Mouse (Mus musculus): ENCODE data around the gene Sys1.

Gene Sys1

DNA sequence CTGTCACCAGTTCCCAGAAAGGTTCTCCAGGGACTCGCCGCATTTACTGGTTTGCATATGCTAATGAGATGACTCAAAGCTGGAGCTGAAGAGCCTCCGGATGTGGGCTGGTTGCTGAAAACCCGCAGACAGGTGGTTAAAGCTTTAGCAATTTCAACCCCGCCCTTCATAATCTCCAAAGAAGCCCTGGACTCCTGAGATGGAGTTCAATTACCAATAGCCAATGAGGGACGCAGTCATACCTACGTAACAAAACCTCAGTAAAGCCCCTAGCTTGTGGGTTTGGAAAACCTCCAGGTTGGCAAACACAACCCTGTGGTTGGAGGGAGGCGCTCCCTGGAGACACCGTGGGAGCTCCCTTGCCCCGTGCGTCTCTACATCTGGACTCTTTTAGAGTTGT is 65.1 kb downstream of the Sys1 start:
- in situ Hi-C loops (cut with MboI; ENCODE audit: unreplicated experiment in 2 of 2) = no loop called here

DNA sequence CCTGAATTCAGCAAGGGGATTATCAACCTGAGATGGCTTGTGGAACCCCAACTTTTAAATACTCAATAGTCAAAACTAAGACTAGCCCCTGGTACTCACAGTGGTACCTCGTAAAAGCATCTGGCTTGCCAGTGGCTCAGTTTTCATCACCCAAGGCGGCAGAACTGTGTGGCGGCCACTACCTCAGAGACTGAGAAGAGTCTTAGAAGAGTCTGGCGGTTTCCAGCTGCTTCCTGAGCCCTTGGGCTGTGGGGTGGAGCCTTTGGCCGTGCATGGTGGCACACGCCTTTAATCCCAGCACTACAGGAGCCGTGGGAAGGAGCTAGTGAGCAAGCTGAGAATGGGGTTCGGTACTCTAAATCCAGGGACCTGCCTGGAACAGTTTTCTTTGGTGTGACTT is 65.5 kb downstream of the Sys1 start:
- in situ Hi-C loops (cut with MboI; ENCODE audit: unreplicated experiment in 2 of 2) = no loop called here

GRCm38 (mm10) chr2:164523301-164523773 is 66.6 kb downstream of the Sys1 start:
- in situ Hi-C loops (cut with MboI; ENCODE audit: unreplicated experiment in 2 of 2) = no loop called here

- in situ Hi-C loops (cut with MboI; ENCODE audit: unreplicated experiment in 2 of 2) = no loop called here
Observed at GRCm38 (mm10) chr2:164528557-164528956, 71.8 kb downstream of the Sys1 start.

Data from v-Abl transformed pro-B cells (cell line).